Mouse (Mus musculus) MEL (cell line): ENCODE results near the gene Aplp1.

Source experiments
- BHLHE40 ChIP-seq: IDR thresholded peaks from 2 replicates; pipeline ENCODE4 v1.6.1; 2012; ENCODE audit warnings: low read depth, mild to moderate bottlenecking, inconsistent platforms, low read length, improper control_type of control experiment, borderline replicate concordance
- CHD2 ChIP-seq: IDR thresholded peaks from 2 replicates; pipeline ENCODE4 v1.6.1; 2011; ENCODE audit warnings: low read length, improper control_type of control experiment
- CTCF ChIP-seq, 3 experiments: IDR thresholded peaks in 2 of 3; conservative IDR thresholded peaks in 1 of 3; 2 replicates each; pipeline ENCODE4 v1.5.1; 2011 to 2012; ENCODE audit warnings: low read length in 3 of 3, low read depth in 2 of 3, mild to moderate bottlenecking in 2 of 3, improper control_type of control experiment in 1 of 3, inconsistent platforms in 1 of 3, mixed read lengths in 1 of 3, moderate library complexity in 1 of 3; ENCODE audit not compliant: control insufficient read depth in 1 of 3, insufficient read depth in 1 of 3, poor library complexity in 1 of 3, severe bottlenecking in 1 of 3
- RAD21 ChIP-seq: IDR thresholded peaks from 2 replicates; pipeline ENCODE4 v1.6.1; 2011; ENCODE audit warnings: mild to moderate bottlenecking, low read depth, low read length, improper control_type of control experiment
- ZC3H11A ChIP-seq: IDR thresholded peaks from 2 replicates; pipeline ENCODE4 v1.6.1; 2012; ENCODE audit warnings: low read depth, mild to moderate bottlenecking, inconsistent platforms, low read length, improper control_type of control experiment

DNA sequence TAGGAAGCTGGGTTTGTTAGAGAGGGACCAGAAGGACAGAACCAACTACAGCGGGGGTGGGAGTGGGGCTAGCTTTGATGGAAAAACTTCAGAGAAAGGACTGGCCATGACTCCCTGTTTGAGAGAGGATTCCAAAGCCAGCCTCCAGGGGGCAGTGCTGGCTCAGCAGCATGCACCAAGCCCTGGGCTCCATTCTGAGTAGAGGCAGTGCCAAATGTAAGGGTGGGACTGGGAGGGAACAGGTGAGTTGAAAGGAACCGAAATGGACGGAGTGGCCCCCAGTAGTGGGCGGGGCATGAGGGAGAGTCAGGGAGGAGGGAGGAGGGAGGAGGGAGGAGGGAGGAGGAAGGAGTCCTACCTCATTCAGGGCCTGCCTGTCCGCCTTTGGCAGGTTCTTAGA is 4.6 kb downstream of the Aplp1 start:
- TF ChIP-seq CTCF (IDR thresholded peaks at IDR 0.05 in 2 of 3, conservative IDR thresholded peaks at IDR 0.05 in 1 of 3; ENCODE audit: control insufficient read depth in 1 of 3, insufficient read depth in 1 of 3, low read depth in 2 of 3, low read length in 3 of 3, poor library complexity in 1 of 3, severe bottlenecking in 1 of 3) (peak; percentile 63 to 89 (median 74)), CHD2 (no peak), BHLHE40 (no peak), RAD21 (peak; percentile 52), ZC3H11A (0 out of 2 replicates have a peak, but pooled peaks have one; percentile 30)
